Mouse (Mus musculus) intestine, embryonic 15.5 days (tissue): ENCODE data around the gene Fap. TPM values are rescaled to one million over a fixed set of nuclear protein-coding genes. Genes with fewer than 3 reads are reported as not detected.

Experiments
- ATAC-seq: fragments of 200-750 bp; cut with Nextera tagmentation; 2 replicates; pipeline ENCODE4 v1.8.0; 2017; ENCODE audit warnings: moderate TSS enrichment, moderate library complexity
- H3K27ac ChIP-seq: fragments of 300-500 bp; sonication (generic); 2 replicates; pipeline ENCODE4 v1.5.1; 2015; ENCODE audit warnings: mild to moderate bottlenecking, inconsistent platforms
- H3K27me3 ChIP-seq: fragments of 300-500 bp; sonication (generic); replicated peaks from 2 replicates; pipeline ENCODE4 v1.6.1; 2015; ENCODE audit warnings: inconsistent platforms
- H3K36me3 ChIP-seq: fragments of 300-500 bp; sonication (generic); 2 replicates; pipeline ENCODE4 v1.6.1; 2015; ENCODE audit warnings: inconsistent platforms
- H3K4me1 ChIP-seq: fragments of 300-500 bp; sonication (generic); replicated peaks from 2 replicates; pipeline ENCODE4 v1.6.1; 2015; ENCODE audit warnings: inconsistent platforms
- H3K4me2 ChIP-seq: fragments of 300-500 bp; sonication (generic); replicated peaks from 2 replicates; pipeline ENCODE4 v1.6.1; 2015; ENCODE audit warnings: mild to moderate bottlenecking, inconsistent platforms
- H3K4me3 ChIP-seq: fragments of 300-500 bp; sonication (generic); replicated peaks from 2 replicates; pipeline ENCODE4 v1.5.1; 2015; ENCODE audit warnings: inconsistent platforms
- H3K9ac ChIP-seq: fragments of 300-500 bp; sonication (generic); 2 replicates; pipeline ENCODE4 v1.6.1; 2015; ENCODE audit warnings: inconsistent platforms
- H3K9me3 ChIP-seq: fragments of 300-500 bp; sonication (generic); 2 replicates; pipeline ENCODE4 v1.6.1; 2016; ENCODE audit warnings: inconsistent platforms
- WGBS: fragments of 180-500 bp; shearing (Covaris S2); methylation state at CpG from one replicate; pipeline ENCODE4 v1.1.7; 2015; 5-methylcytosine and 5-hydroxymethylcytosine counted together
- polyA plus RNA-seq: library from polyadenylated mRNA; unstranded; fragments of >200 nt; fragmentation: Nextera tagmentation; extraction: Ambion mirVana; gene quantifications from 2 replicates; pipeline ENCODE4 v1.2.1, GENCODE M21; 2015

Gene Fap
- 11.9 and 12.4 TPM in 2 replicates for polyA plus RNA-seq

GRCm38 (mm10) chr2:62573753-62574159, at the start of gene Fap:
Gene Fap (minus strand): TSS chr2:62574075.
- Histone ChIP-seq H3K9me3 (no peaks in the 10 kb centered on the region), H3K4me1 (no peaks in the 10 kb centered on the region), H3K9ac (no peak within 1 kb of the TSS), H3K27me3 (no peaks in the 10 kb centered on the region), H3K4me2 (peak within 1 kb of the TSS; percentile 36), H3K27ac (peak within 1 kb of the TSS; percentile 62), H3K36me3 (no peaks in the 10 kb centered on the region), H3K4me3 (peak within 1 kb of the TSS; percentile 18)
- ATAC-seq = peak; percentile 39; the same call in 1 of the 2 replicates
- WGBS = 53% methylated on average over 12 of the region's 12 CpGs

GRCm38 (mm10) chr2:62623024-62623441, 49.2 kb upstream of the Fap start:
- H3K4me3 ChIP-seq = no peak overlapping the region
- H3K4me2 ChIP-seq = no peak overlapping the region
- H3K9me3 ChIP-seq = no peaks in the 10 kb centered on the region
- no peaks in the 10 kb centered on the region for H3K36me3 ChIP-seq
- 72% methylated on average over 8 of the region's 8 CpGs for WGBS
- no peak overlapping the region for H3K27ac ChIP-seq
- no peaks in the 10 kb centered on the region for H3K27me3 ChIP-seq
- ATAC-seq = no peak
- H3K4me1 ChIP-seq = no peaks in the 10 kb centered on the region
- H3K9ac ChIP-seq = no peak overlapping the region

GRCm38 (mm10) chr2:62619679-62620078, 45.8 kb upstream of the Fap start:
- no peak overlapping the region for H3K4me2 ChIP-seq
- ATAC-seq = no peak
- WGBS = 52% methylated on average over 2 of the region's 2 CpGs
- H3K4me1 ChIP-seq = no peaks in the 10 kb centered on the region
- no peak overlapping the region for H3K9ac ChIP-seq
- no peak overlapping the region for H3K27ac ChIP-seq
- H3K27me3 ChIP-seq = no peaks in the 10 kb centered on the region
- H3K4me3 ChIP-seq = no peak overlapping the region
- no peaks in the 10 kb centered on the region for H3K36me3 ChIP-seq
- H3K9me3 ChIP-seq = no peaks in the 10 kb centered on the region

GRCm38 (mm10) chr2:62618934-62619341, 45.1 kb upstream of the Fap start:
- H3K27me3 ChIP-seq = no peaks in the 10 kb centered on the region
- no peaks in the 10 kb centered on the region for H3K4me1 ChIP-seq
- ATAC-seq = peak; percentile 59; the same call in 1 of the 2 replicates
- H3K9ac ChIP-seq = no peak overlapping the region
- H3K4me2 ChIP-seq = no peak overlapping the region
- 70% methylated on average over 7 of the region's 7 CpGs for WGBS
- H3K9me3 ChIP-seq = no peaks in the 10 kb centered on the region
- no peaks in the 10 kb centered on the region for H3K36me3 ChIP-seq
- H3K27ac ChIP-seq = no peak overlapping the region
- no peak overlapping the region for H3K4me3 ChIP-seq

- 98% methylated on average over 4 of the region's 4 CpGs for WGBS
- Histone ChIP-seq H3K4me1 (no peaks in the 10 kb centered on the region), H3K4me3 (no peak overlapping the region), H3K27ac (no peak overlapping the region), H3K9me3 (no peaks in the 10 kb centered on the region), H3K9ac (no peak overlapping the region), H3K27me3 (no peaks in the 10 kb centered on the region), H3K36me3 (no peaks in the 10 kb centered on the region), H3K4me2 (no peak overlapping the region)
- ATAC-seq = no peak
Observed at GRCm38 (mm10) chr2:62613133-62613532, 39.3 kb upstream of the Fap start.

- Histone ChIP-seq H3K27ac (no peak overlapping the region), H3K36me3 (no peaks in the 10 kb centered on the region), H3K9me3 (no peaks in the 10 kb centered on the region), H3K4me2 (no peak overlapping the region), H3K27me3 (no peaks in the 10 kb centered on the region), H3K9ac (no peak overlapping the region), H3K4me3 (no peak overlapping the region), H3K4me1 (no peaks in the 10 kb centered on the region)
- ATAC-seq = no peak
- 92% methylated on average over 16 of the region's 16 CpGs for whole genome bisulfite sequencing
Observed at GRCm38 (mm10) chr2:62606205-62606604, 32.3 kb upstream of the Fap start.

- H3K27ac ChIP-seq = no peak overlapping the region
- 85% methylated on average over 5 of the region's 5 CpGs for WGBS
- H3K27me3 ChIP-seq = no peaks in the 10 kb centered on the region
- H3K4me2 ChIP-seq = no peak overlapping the region
- no peaks in the 10 kb centered on the region for H3K4me1 ChIP-seq
- H3K9me3 ChIP-seq = no peaks in the 10 kb centered on the region
- no peaks in the 10 kb centered on the region for H3K36me3 ChIP-seq
- H3K4me3 ChIP-seq = no peak overlapping the region
- no peak overlapping the region for H3K9ac ChIP-seq
- no peak for ATAC-seq
Observed at GRCm38 (mm10) chr2:62603530-62603929, 29.7 kb upstream of the Fap start.

- H3K4me2 ChIP-seq = no peak overlapping the region
- H3K27ac ChIP-seq = no peak overlapping the region
- no peak overlapping the region for H3K9ac ChIP-seq
- 86% methylated on average over 5 of the region's 5 CpGs for WGBS
- no peak overlapping the region for H3K4me3 ChIP-seq
- H3K36me3 ChIP-seq = no peaks in the 10 kb centered on the region
- no peaks in the 10 kb centered on the region for H3K4me1 ChIP-seq
- ATAC-seq = no peak
- no peaks in the 10 kb centered on the region for H3K9me3 ChIP-seq
- H3K27me3 ChIP-seq = no peaks in the 10 kb centered on the region
Observed at GRCm38 (mm10) chr2:62596586-62596985, 22.7 kb upstream of the Fap start.

- Histone ChIP-seq H3K9me3 (no peaks in the 10 kb centered on the region), H3K4me1 (0 out of 2 replicates have a peak, but pooled peaks cover 3% of the 10 kb centered on the region), H3K4me2 (no peak overlapping the region), H3K27ac (no peak overlapping the region), H3K9ac (no peak overlapping the region), H3K27me3 (no peaks in the 10 kb centered on the region), H3K36me3 (no peaks in the 10 kb centered on the region), H3K4me3 (no peak overlapping the region)
- no peak for ATAC-seq
- WGBS = 77% methylated on average over 2 of the region's 2 CpGs
Observed at GRCm38 (mm10) chr2:62594491-62594890, 20.6 kb upstream of the Fap start.

GRCm38 (mm10) chr2:62591555-62591954, 17.7 kb upstream of the Fap start:
- H3K9ac ChIP-seq = no peak overlapping the region
- H3K4me1 ChIP-seq = 0 out of 2 replicates have a peak, but pooled peaks cover 3% of the 10 kb centered on the region
- no peaks in the 10 kb centered on the region for H3K27me3 ChIP-seq
- H3K4me2 ChIP-seq = no peak overlapping the region
- no peak for ATAC-seq
- H3K4me3 ChIP-seq = no peak overlapping the region
- WGBS = 68% methylated on average over 3 of the region's 3 CpGs
- H3K27ac ChIP-seq = no peak overlapping the region
- H3K9me3 ChIP-seq = no peaks in the 10 kb centered on the region
- H3K36me3 ChIP-seq = no peaks in the 10 kb centered on the region

GRCm38 (mm10) chr2:62589333-62589732, 15.5 kb upstream of the Fap start:
- peak; percentile 45; the same call in 1 of the 2 replicates for ATAC-seq
- Histone ChIP-seq H3K27me3 (no peaks in the 10 kb centered on the region), H3K27ac (no peak overlapping the region), H3K9me3 (no peaks in the 10 kb centered on the region), H3K4me1 (0 out of 2 replicates have a peak, but pooled peaks cover 3% of the 10 kb centered on the region), H3K4me2 (no peak overlapping the region), H3K9ac (no peak overlapping the region), H3K36me3 (no peaks in the 10 kb centered on the region), H3K4me3 (no peak overlapping the region)
- 21% methylated on average over 4 of the region's 4 CpGs for WGBS

- H3K9ac ChIP-seq = no peak overlapping the region
- 0 out of 2 replicates have a peak, but pooled peaks cover 3% of the 10 kb centered on the region for H3K4me1 ChIP-seq
- H3K9me3 ChIP-seq = no peaks in the 10 kb centered on the region
- H3K27ac ChIP-seq = no peak overlapping the region
- WGBS = 69% methylated on average over 5 of the region's 5 CpGs
- H3K4me2 ChIP-seq = no peak overlapping the region
- ATAC-seq = no peak
- H3K36me3 ChIP-seq = no peaks in the 10 kb centered on the region
- H3K27me3 ChIP-seq = no peaks in the 10 kb centered on the region
- no peak overlapping the region for H3K4me3 ChIP-seq
Observed at GRCm38 (mm10) chr2:62585769-62586168, 11.9 kb upstream of the Fap start.

- no peaks in the 10 kb centered on the region for H3K9me3 ChIP-seq
- H3K4me2 ChIP-seq = no peak overlapping the region
- no peaks in the 10 kb centered on the region for H3K4me1 ChIP-seq
- H3K9ac ChIP-seq = no peak overlapping the region
- H3K36me3 ChIP-seq = no peaks in the 10 kb centered on the region
- H3K27ac ChIP-seq = no peak overlapping the region
- no peak overlapping the region for H3K4me3 ChIP-seq
- no peak for ATAC-seq
- H3K27me3 ChIP-seq = no peaks in the 10 kb centered on the region
- 78% methylated on average over 3 of the region's 3 CpGs for WGBS
Observed at GRCm38 (mm10) chr2:62574962-62575361, 1.1 kb upstream of the Fap start.
